Mouse (Mus musculus) stomach, postnatal 0 days (tissue): ENCODE data around the gene Abcc1.

ENCODE experiments used
- CTCF ChIP-seq: IDR thresholded peaks from 2 replicates; pipeline ENCODE4 v1.5.1; 2016; ENCODE audit warnings: antibody characterized with exemption, low read depth, mild to moderate bottlenecking, moderate library complexity
- EP300 ChIP-seq: optimal IDR thresholded peaks from 2 replicates; pipeline ENCODE3; 2016; ENCODE audit warnings: antibody characterized with exemption

DNA sequence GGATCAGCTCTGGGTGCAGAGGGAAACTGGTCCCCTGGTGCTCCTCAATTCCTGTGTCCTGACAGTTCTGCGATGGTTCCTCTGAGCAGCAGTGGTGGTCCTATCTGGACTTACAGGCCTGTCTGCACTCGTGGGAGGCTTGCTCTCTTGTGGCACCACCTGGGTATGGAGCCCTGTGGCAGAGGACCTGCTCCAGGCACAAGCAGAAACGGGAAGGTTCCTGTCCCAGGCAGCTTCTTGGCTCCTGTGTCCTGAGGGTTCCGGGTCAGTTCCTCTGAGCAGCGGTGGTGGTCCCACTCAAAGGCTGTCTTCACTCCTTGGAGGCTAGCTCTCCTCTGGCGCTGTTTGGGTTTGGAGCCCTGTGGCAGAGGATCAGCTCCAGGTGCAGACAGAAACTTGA, 68.0 kb downstream of the Abcc1 start:
- no peak for TF ChIP-seq EP300
- TF ChIP-seq CTCF: no peak
